Mouse (Mus musculus) layer of hippocampus, adult 8-10 months (tissue): Measurements from ENCODE around the gene Lrp5. TPM values are rescaled to one million over a fixed set of nuclear protein-coding genes. Genes with fewer than 3 reads are reported as not detected.

ENCODE experiments used
- DNase-seq, 2 experiments: peaks; one replicate each; pipeline ENCODE4 v3.0.0; 2022; ENCODE audit warnings: low spot score in 2 of 2
- total RNA-seq, 4 experiments: library from RNA; stranded (reverse); gene quantifications; 2 replicates each; pipeline ENCODE4 v1.2.4; 2022

Gene Lrp5
- total RNA-seq, 4 experiments from 2014 or later = 8.6 to 14.0 (median 10.9) TPM

DNA sequence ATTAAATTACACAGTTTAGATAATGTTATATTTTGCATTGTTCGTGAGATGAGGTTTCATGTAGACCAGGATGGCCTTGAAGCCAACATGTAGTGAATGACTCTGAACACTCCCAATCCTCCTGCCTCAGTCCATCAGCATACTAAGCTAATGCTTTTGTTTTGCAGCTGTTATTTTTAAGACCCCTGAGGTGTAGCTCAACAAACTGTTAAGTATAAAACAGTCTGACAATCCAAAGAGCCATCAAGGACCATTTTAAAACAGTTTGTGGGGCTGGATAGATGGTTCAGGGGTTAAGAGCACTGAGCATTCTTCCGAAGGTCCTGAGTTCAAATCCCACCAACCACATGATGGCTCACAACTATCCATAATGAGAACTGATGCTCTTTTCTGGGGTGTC is 124.1 kb downstream of the Lrp5 start:
- DNase-seq = no peak

DNA sequence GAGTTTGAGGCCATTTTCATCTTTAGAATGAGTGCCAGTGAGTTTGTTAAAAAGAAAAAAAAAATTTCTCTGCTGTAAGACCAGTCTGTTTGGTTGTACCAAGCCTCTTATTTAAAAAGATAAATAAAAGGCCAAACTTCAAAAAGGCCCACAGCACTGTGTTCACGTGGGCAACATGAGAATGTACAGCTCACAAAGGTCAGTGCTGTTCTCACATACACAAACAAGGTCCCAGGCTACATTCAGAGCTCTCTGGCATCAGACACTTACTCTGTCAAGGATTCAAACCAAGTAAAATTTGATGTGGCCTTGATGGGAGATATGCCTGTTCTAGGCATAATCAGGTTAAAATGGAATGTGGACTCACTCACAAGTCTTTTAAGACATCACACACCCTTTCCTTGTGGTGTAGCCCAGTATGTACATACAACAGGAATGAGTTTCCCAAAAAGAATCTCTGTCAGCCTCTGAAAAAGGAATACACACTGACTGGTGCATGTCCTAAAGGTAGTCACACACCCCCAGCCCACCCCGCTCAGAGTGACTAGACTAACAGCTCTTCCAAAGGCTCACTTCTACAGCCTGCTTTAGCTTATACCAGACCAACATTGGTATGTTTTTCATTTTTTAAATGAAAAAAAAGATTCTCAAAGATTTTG is 130.1 kb downstream of the Lrp5 start:
- DNase-seq = no peak

DNA sequence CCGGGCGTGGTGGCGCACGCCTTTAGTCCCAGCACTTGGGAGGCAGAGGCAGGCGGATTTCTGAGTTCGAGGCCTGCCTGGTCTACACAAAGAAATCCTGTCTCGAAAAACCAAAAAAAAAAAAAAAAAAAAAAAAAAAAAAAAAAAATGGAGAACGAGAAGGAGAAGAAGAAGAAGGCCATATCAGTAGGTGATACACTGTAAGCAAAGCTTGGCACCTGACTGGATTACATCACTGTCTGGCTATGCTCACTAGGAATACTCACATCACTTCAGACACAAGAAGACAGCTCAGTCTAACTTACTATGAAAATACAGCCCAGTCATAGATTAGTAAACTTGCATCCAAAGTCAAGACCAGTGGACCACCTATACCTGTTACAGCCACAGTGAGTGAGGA is 131.6 kb downstream of the Lrp5 start:
- DNase-seq = no peak

DNA sequence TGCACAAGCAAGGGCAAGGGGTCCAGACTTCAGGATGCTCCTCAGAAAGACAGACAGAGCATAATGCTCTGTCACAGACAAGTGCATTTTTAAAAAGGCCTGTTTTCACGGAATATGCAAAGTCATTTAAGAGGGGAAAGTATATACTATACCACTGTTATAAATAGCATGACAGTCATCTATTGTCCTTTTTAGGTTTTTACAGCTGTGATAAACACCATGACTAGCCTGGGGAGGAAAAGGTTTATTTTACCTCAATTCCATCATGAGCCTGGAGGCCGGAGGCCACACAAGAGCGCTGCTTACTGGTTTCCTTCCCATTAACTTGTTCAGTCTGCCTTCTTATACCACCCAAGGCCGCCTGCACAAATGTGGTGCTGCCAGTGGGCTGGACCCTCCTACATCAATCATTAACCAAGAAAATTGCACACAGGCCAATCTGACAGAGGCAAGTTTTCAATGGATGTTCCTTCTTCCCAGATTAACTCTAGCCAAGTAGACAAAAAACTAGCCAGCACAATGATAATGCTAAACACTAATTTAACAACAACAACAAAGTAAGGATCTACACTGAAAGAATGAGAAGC is 134.7 kb downstream of the Lrp5 start:
- DNase-seq = no peak

DNA sequence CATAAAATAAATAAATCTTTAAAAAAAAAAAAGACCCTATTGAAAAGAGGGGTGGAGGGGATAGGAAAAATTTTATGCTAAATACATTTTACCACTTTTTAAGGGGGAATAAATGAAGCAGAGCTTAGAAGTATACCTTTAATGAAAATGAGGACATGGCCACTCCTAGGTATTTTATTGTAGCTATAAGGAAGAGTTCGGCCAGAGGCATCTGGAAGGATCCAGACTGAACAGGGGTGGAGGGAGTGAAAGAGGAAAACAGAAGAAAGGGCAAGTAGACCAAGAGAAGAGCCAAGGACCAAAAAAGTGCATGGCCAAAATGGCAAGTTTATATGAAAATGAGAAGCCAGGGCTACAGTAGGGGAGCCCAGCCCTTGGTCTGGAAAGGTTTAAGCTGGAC is 136.3 kb downstream of the Lrp5 start:
- DNase-seq = no peak

DNA sequence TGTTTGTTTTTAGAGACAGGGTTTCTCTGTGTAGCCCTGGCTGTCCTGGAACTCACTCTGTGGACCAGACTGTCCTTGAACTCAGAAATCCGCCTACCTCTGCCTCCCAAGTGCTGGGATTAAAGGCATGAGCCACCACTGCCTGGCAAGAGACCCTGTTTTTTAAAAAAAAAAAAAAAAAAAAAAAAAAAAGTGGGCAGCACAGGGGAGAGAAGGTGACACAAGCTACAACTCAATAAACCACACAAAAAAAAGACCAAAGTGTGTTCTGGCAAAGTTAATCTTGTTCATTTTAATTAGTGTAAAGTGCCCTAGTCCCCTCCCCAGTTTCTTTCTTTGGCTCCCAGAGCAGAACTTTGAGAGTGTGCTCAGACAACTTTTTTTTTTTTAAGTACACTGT is 137.1 kb downstream of the Lrp5 start:
- DNase-seq = no peak

DNA sequence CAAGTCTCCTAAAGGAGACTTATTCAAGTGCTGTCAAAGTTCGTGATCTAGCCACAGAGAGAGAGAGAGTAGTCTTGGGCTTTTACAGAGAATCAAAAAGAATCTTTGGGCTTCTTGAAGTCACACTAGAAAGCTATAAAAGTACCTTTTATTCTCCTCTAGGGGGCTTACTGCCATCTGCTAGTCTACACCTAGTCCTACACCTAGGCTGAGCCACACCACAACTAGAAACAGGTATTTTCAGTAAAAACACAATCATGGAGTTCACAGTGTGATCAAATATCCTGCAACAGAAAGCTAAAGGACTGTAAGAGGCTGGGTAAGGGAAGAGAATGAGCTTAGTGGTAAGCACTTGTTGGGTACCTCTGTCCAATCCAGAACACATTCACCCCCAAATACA is 138.1 kb downstream of the Lrp5 start:
- no peak for DNase-seq

DNA sequence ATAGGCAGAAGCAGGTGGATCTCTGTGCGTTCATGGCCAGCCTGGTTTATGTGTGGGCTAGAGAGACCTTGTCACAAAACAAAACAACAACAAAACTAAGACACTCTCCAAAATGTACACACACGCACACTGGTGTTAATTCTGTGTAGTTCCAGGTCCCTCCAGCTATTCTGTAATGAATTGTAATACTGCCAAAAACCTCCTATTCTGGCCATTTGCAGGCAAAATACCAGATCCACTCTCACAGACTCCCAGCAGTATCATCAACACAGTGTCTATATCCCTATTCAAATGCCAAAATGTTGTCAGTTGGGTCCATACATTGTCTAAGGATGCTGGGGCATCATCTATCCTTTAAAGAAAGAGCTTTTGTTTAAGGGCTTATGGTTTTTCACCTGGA is 141.4 kb downstream of the Lrp5 start:
- no peak for DNase-seq

DNA sequence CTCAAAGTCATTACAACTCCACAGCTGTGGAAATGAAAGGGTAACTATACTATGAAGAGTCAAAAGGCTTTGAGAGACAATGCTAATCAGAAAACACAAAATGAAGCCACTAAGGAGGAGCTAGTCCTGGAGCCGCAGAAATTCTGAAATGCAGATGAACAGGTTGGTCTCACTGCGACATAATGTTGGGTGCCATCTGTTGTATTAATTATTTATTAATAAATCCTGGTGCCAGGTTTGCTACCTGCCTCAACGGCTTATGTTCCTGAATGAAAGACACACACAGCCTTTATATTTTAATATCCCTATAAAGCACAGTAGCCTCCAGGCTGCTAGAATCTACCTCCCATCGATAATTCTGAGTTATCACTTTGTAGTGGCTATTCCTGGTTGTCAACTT is 143.8 kb downstream of the Lrp5 start:
- no peak for DNase-seq

DNA sequence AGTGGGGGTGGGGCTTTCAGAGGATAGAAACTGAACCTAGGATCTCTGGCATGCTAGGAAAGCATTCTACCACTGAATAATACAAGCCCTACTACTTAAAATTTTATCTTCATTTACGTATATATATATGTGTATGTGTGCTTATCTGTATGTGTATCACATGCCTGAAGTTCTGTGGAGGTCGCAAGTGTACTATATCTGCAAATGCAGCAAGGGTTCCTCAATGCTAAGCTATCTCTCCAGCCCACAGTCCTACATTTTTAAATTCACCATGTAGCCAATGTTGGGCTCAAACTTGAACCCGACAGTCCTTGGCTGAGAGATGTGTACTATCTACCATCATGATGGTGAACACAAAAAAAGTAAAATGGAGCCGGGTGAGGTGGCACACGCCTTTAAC is 145.4 kb downstream of the Lrp5 start:
- DNase-seq = no peak

DNA sequence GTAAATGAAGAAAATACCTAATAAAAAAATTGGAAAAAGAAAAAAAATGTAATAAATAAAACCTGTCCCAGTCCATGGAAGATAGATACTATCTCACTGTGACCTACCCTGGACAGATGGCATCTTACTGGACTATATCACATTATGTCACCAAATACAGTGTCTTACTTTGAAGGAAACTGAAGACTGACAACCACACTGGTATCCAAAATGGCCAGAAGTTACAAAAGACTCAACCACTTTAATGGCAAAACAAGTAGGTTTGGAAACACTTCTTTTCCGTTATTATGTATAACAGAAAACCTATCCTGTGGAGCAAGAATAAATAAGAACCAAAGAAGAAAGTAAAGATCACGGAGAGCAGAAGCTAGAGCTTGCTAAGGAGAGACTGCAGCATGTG is 146.1 kb downstream of the Lrp5 start:
- no peak for DNase-seq

DNA sequence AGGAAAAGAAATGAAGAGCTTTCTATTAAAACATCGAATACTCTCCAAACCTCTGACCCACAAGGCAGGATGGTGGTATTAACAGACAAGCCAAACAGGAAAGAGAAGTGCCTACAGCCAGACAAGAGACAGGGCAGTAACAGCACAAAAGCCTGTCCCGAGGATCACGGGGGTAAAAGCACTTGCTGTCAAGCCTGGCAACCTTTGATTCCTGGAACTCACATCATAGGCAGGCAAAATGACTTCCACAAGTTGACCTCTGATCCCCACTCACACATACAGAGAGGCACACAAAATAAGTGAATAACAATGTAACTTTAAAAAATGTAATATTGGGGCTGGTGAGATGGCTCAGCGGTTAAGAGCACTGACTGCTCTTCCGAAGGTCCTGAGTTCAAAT is 146.9 kb downstream of the Lrp5 start:
- DNase-seq = no peak

DNA sequence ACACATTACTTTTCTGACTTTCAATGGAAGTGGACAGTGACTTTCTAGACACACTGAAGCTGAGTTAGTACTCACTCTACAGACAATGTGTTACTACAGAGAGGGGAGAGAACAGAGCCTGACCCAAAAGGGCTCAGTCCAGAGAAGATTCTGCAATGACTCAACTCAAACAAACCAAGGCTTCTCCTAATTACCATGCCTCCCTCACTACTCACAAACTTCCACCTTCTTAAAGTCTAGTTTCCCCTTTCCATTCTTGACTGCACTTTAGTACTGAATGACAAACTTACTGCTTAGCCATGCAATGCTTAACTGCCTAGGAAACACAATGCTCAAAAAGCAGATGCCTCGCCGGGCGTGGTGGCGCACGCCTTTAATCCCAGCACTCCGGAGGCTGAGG is 148.7 kb downstream of the Lrp5 start:
- DNase-seq = no peak

DNA sequence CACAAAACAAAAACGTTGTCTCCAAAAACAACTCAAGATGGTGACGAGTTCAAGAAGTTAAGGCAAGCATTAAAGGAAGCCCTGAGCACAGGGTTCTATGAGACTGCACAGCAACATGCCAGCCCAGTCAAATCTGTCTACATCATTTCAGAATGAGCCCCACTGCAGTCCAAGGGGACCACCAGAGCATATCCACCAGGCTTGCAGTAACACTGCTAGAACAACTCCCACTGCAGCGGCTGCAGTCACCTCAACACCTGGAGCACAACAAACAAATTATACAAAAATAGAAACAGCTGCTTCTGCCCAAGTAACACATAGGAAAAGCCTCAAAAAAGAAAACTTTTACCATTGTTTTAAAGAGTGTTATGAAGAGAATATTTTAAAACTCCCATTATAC is 151.4 kb downstream of the Lrp5 start:
- no peak for DNase-seq

Other genes starting within 250 kb of the Lrp5 start
- gene Ppp6r3, start 110.8 kb downstream of the Lrp5 start, total RNA-seq = 10 to 100 TPM; 71.8 to 91.5 (median 85.1) TPM
- 10 to 100 TPM; 19.0 to 29.6 (median 24.1) TPM for gene 1810055G02Rik, start 21.7 kb upstream of the Lrp5 start, total RNA-seq
- gene Kmt5b, start 80.9 kb upstream of the Lrp5 start, total RNA-seq = 10 to 100 TPM; 51.5 to 62.6 (median 60.4) TPM
- gene Chka, start 165.2 kb upstream of the Lrp5 start, total RNA-seq = 100 to 1,000 TPM in 2 of 4 experiments, 10 to 100 TPM in 2; 77.7 to 128 (median 104) TPM
- gene Tcirg1, start 220.6 kb upstream of the Lrp5 start, total RNA-seq = 10 to 100 TPM; 19.4 to 39.9 (median 30.6) TPM
- gene Ndufs8, start 226.2 kb upstream of the Lrp5 start, total RNA-seq = 100 to 1,000 TPM; 114 to 145 (median 126) TPM
- 1 to 10 TPM; 3.5 to 7.6 (median 5.5) TPM for gene Aldh3b1, start 243.2 kb upstream of the Lrp5 start, total RNA-seq
- gene Unc93b1, start 248.6 kb upstream of the Lrp5 start, total RNA-seq = 10 to 100 TPM; 12.1 to 49.4 (median 31.1) TPM